Mouse (Mus musculus) thymus, adult 2 months (tissue): ENCODE data around the gene Tmem132b.

ENCODE experiments used
- CTCF ChIP-seq: fragments of 200-500 bp; IDR thresholded peaks from 2 replicates; pipeline ENCODE4 v1.5.1; 2012; ENCODE audit warnings: mild to moderate bottlenecking, control low read depth, low read length, moderate library complexity, borderline replicate concordance; ENCODE audit not compliant: control insufficient read depth, poor library complexity, insufficient read depth; ENCODE audit errors: extremely low read depth
- POLR2A ChIP-seq: fragments of 200-500 bp; IDR thresholded peaks from 2 replicates; pipeline ENCODE4 v1.6.1; 2012; ENCODE audit warnings: mild to moderate bottlenecking, low read length, control low read depth, moderate library complexity; ENCODE audit not compliant: control insufficient read depth, poor library complexity, insufficient read depth; ENCODE audit errors: extremely low read depth

DNA sequence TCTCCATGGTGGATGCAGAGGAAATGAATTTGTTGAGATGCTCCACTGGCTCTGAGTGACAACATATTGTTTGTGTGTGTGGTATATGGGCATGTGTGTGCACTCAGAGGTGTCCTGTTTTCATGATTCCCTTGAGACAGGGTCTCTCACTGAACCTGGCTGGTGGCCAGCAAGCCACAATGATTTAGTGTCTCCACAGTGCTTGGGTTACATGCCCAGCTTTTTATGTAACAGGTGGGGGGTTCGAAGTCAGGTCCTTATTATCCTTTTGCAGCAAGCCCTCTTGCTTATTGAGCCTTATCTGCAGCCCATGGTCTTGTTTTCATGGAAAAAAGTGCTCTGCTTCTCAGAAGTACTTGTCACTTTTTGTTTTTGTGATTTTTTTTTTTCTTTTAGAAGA, 109.4 kb downstream of the Tmem132b start:
- TF ChIP-seq POLR2A = no peak
- no peak for TF ChIP-seq CTCF
